Mouse (Mus musculus): ENCODE results near the gene Eya4.

The Eya4 gene

GRCm38 (mm10) chr10:23144616-23145015 lies 206.0 kb downstream of the Eya4 start:
- DNase-seq = no peak

- DNase-seq = no peak
These were observed 222.6 kb downstream of the Eya4 start for GRCm38 (mm10) chr10:23127947-23128346.

- no peak for DNase-seq
These were observed 223.4 kb downstream of the Eya4 start for GRCm38 (mm10) chr10:23127151-23127550.

DNA sequence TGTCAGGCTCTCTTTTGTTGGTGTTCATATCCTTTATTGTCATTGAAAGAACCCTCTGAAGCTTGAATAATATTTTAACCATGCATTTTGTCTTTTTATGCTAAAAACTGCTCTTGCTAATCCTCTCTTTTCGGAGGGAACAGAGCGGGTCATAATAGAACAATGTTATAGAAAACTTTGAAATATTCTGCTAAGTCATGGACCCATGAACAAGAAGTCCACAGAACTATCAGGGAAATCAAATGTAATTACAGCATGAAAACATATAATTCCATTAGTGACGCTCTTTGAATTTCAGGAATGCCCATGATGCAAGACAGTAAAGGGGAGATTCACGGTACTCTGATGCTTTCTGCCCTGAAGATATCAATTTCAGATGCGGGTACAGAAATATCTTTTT lies 224.1 kb downstream of the Eya4 start:
- no peak for DNase-seq

DNA sequence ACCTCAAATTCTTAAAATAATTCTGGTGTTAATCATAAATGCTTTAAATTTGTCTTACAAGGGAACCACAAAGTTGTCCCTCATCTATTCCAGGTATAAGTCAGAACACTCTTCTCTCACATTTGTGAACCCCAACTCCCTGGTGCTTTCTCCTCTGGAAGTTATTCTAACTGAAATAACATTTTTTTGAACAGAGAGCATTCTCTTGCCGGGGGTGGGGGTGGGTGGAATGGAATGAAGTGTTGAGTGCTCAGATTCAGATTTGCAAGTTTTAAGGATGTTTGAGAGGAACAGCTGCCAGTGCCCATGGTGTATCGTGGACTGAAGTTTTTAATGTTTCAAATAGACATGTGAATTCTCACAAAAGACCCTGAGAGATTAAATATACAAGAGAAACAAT lies 230.1 kb downstream of the Eya4 start:
- DNase-seq = no peak

DNA sequence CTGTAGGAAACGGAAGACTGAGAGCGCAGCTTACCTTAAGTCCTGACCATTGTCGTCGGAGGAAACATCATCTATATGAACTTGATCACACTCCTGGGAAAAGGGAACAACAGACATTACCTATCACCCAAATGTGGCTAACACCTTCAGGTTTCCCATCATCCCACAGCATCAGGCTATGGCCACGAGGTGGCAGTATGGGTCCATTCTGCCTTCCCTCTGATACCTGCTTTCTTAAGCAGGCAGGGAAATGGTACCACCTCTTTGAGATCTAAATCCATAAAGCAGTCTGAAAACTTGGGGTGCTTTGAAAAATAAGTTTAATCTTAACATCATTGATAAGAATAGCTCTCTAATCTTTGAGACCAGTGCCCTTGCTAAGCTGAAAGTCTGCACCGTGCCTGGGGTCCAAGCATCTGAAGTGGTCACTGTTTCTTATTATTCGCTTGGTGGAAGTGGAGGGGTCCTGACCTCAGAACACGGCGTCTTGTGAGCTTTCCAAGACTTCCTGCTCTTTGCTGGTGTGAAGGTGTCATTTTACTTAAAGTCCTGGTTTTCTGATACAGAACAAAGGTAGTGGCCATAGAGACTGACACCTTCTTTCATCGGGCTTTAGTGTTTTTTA lies 233.7 kb downstream of the Eya4 start:
- DNase-seq = peak; percentile 31

DNA sequence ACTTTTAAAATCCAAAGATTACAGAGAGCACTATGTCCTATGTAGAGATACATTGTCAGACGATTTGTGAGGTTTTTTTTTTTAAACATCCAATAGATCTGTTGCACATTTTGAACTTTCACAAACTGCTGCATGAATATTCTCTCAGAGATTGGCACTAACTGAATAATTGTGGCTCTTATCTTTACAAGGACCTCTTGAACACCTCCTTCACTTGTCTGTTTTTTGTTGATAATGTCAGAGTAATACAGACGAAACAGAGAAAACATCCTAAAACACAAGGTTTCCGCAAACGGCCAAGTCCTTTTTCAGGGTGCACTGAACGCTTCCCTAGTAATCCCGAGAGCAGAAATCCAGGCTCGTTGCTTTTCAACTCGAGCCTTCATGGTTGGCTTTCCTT lies 234.5 kb downstream of the Eya4 start:
- no peak for DNase-seq

GRCm38 (mm10) chr10:23115321-23115720 lies 235.3 kb downstream of the Eya4 start:
- DNase-seq = no peak

DNA sequence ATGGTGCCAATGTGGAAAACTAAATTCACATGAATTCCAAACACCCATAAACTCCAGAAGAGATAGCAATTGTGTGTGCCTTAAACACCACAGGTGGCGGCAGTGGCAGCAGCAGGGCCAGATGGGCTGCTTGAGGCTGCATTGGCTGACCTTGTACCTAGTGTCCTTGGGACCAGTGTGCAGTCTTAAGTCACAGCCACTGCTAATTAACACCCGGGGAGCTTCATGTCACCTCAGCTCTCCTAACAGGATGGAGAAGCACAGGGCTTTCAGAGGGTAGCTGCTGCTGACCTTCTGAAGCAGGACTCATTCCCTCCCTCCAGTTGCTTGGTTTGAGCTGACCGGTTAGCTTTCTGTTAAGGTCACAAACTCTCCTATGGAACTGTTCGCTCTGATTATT lies 242.5 kb downstream of the Eya4 start:
- no peak for DNase-seq

GRCm38 (mm10) chr10:23092517-23092916 lies 258.1 kb downstream of the Eya4 start:
- DNase-seq = no peak

DNA sequence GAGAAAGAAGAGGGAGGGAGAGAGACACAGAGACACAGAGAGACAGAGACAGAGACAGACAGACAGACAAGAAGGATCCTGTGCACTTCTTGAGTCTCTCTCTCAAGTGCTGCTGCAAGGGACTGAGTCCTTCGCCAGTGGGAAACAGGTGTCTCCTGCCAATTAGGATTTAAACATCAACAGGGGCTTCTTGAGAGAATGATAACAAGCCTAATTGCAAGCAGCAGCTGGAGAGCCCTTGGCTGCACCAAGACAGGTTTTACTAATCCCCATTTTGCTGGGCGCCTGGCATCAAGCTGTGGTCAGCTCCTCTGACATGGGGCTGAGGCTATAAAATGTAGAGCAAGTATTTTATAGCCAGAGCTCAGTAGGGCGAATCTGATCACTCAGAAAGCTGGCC lies 259.0 kb downstream of the Eya4 start:
- DNase-seq = no peak

- DNase-seq = no peak
These were observed 260.3 kb downstream of the Eya4 start for GRCm38 (mm10) chr10:23090323-23090722.

DNA sequence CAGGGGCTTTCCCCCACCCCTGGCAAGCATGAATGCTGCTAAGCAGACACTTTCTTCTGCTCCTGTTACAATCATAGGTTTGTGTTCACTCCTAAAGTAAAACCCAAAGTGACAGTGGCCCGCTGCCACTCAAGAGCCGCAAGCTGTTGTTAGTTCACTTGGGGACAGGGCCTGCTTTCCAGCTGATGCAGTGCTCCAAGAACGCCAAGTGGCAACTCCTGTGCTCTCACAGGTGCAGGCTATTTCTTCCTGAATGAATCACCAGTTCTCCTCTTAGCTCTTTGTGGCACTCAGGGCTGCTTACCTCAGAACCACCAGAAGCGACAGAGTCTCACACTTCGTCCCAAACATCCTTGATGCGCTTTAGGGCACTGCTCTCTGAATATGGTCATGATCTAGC lies 261.3 kb downstream of the Eya4 start:
- no peak for DNase-seq

DNA sequence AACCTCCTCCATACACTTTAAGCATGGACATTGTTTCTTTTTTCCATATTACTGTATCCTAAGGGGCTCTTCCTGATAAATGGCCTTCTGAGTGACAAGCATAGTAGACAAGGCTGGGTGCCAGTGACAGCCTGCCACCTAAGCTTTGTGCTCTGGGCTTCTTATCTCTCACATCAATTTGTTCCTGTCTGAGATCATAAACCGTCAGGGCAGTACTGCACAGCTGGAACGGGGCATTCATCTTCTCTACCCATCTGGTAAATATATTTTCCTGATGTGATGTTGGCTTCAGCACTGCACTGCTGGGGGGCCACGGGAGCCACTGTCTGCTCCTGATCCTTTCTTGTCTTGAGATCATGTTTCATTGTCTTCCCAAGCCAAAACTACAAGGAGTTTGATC lies 261.8 kb downstream of the Eya4 start:
- DNase-seq = no peak

DNA sequence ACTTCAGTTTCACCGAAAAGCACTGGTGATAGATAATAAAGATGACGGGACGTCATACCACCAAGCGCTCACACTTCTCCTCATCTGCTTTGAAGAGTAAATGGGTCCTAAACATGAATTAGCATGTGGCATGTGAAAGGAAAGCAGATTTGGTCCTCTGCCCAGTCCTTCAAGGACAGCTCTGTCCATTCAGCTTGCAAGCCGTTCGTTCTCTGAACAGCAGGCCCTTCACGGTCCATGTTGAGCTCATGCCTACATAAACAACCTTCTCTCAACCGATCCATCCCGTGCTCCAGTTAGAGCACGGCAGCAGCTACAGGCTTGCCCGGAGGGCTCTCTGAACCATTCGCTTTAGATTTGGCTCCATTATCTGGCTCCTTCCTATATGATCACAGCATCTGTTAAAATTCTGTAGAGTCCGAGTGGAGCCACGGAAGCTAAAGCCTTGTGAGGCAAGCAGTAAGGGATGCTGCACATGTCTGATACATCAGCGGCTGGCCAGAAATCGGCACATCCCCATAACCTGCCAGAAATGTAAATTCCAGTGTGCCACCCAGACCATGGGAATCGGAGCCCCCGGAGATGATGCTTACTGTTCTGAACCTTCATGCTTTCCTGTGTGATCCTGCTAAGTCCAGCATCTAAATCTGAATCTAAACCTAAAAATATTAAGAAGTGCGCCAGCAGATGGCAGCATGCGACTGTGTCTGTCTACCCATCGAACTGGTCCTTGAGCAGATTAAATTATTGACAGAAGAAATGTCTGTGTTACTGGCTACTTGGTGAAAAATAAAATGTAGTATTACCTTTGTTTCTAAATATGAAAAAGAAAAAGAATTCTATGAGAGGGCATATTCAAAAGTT lies 264.0 kb downstream of the Eya4 start:
- peak; percentile 14 for DNase-seq

DNA sequence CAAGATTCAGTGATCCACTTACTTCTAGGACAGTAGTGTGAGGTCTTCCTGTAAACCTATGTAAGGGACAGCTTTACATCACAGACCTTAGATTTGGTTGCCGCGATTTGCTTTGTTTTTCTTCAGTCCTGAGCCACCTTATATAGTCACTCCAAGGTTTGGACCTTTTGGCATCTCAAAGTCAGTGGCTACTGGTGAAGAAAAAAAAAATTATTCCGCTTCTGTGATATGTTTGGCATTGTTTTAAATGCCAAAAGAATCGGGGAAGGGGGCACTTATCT lies 269.1 kb downstream of the Eya4 start:
- DNase-seq = no peak

- DNase-seq = peak; percentile 44
These were observed 269.6 kb downstream of the Eya4 start for GRCm38 (mm10) chr10:23080749-23081547.

DNA sequence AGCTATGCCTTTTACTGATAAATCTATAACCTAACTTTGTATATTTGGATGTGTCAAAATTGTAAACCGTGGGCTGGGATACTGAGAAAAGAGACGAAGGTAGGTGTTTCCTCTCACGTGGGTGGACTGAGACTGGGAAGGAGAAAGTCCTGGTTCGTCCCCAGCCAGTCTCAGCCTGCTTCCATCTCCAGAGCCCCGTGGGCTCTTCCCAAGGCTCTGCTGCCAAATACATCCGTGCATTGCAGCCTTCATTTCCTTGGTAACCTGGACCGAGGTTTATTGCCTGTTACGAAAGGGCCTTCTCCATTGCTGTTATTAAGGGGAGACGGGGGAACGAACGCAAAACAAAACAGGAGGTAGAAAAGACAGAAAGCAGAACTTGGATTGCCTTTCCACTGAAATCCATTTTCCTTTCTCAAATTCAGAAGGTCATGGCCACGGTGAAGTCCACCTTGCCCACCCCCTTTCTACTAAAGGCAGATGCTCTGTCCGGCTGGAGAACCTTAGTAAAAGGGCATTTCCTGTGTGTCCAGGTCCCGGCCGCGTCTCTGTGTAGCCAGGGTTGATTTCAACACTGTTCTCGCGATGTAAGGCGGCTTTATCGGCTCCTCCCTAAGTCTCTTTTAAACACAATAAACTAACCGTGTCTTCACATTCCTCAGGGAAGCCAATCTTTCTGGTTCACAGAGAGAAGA lies 273.7 kb downstream of the Eya4 start:
- DNase-seq = no peak

- DNase-seq = no peak
These were observed 277.2 kb downstream of the Eya4 start for GRCm38 (mm10) chr10:23073431-23073830.

- no peak for DNase-seq
These were observed 286.9 kb downstream of the Eya4 start for GRCm38 (mm10) chr10:23063637-23064036.

- DNase-seq = no peak
These were observed 287.9 kb downstream of the Eya4 start for GRCm38 (mm10) chr10:23062719-23063118.

GRCm38 (mm10) chr10:23060694-23061060 lies 289.9 kb downstream of the Eya4 start:
- no peak for DNase-seq

DNA sequence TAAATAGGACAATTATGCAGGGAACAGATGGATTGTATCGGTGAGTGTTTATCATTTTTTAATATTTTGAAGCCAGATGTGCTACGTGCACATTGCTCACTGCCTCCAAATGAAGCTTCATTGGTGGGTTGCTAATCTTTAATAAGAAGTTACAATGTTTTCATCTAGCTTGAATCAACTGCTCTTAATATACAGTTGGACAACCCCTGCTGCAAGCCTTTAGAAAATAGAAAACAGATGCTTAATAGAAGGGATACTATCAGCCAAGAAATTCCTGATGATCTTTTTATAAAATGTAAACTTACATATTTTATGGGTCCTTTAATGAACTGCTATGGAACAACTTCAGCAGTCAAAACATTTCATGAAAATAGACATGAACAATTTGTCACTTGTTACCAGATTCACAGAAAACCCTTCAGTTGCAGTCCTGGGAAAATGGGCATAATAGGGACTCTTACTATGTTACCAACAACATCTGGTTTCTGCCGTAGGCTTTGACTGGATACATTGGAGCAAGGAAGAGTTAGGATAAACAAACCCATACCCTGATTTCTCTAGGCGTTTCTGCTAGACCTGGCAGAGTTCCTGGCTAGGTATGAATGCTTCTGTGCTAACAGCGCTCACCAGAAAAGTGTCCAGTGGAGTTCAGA lies 290.4 kb downstream of the Eya4 start:
- DNase-seq = no peak
